Mouse (Mus musculus) midbrain, embryonic 14.5 days (tissue): ENCODE data around the gene Serpina3c. TPM values are rescaled to one million over a fixed set of nuclear protein-coding genes. Genes with fewer than 3 reads are reported as not detected.
A peak's percentile ranks its signal among the peaks of the same experiment; 100 is the strongest.
"Not testable (repeated sequence)": the region's sequence is repeated elsewhere in the genome, so short reads cannot be mapped to it uniquely, and the experiment has no call there.

Source experiments
- ATAC-seq: fragments of 200-750 bp; cut with Nextera tagmentation; 2 replicates; pipeline ENCODE4 v1.8.0; 2017; ENCODE audit warnings: moderate number of reproducible peaks, moderate library complexity; ENCODE audit not compliant: low FRiP score, low TSS enrichment
- DNase-seq: peaks from one replicate; pipeline ENCODE4 v3.0.0-alpha.2; 2015
- H3K27ac ChIP-seq: fragments of 300-500 bp; sonication (generic); replicated peaks from 2 replicates; pipeline ENCODE4 v1.5.1; 2014; ENCODE audit warnings: mild to moderate bottlenecking, low read depth, low read length, moderate library complexity
- H3K27me3 ChIP-seq: fragments of 300-500 bp; sonication (generic); 2 replicates; pipeline ENCODE4 v1.6.1; 2014; ENCODE audit warnings: low read length, control low read depth, mixed read lengths; ENCODE audit not compliant: control insufficient read depth, insufficient read depth
- H3K36me3 ChIP-seq: fragments of 300-500 bp; sonication (generic); 2 replicates; pipeline ENCODE4 v1.6.1; 2014; ENCODE audit warnings: low read length, control low read depth; ENCODE audit not compliant: control insufficient read depth, insufficient read depth
- H3K4me1 ChIP-seq: fragments of 300-500 bp; sonication (generic); 2 replicates; pipeline ENCODE4 v1.6.1; 2014; ENCODE audit warnings: mild to moderate bottlenecking, antibody characterized with exemption, low read length, control low read depth; ENCODE audit not compliant: control insufficient read depth, insufficient read depth
- H3K4me2 ChIP-seq: fragments of 300-500 bp; sonication (generic); 2 replicates; pipeline ENCODE4 v1.6.1; 2014; ENCODE audit warnings: mild to moderate bottlenecking, low read length, moderate library complexity
- H3K4me3 ChIP-seq: fragments of 300-500 bp; sonication (generic); replicated peaks from 2 replicates; pipeline ENCODE4 v1.5.1; 2014; ENCODE audit warnings: low read depth, low read length
- H3K9ac ChIP-seq: fragments of 300-500 bp; sonication (generic); replicated peaks from 2 replicates; pipeline ENCODE4 v1.6.1; 2014; ENCODE audit warnings: mild to moderate bottlenecking, low read length, moderate library complexity
- H3K9me3 ChIP-seq: fragments of 300-500 bp; sonication (generic); 2 replicates; pipeline ENCODE4 v1.6.1; 2016; ENCODE audit warnings: low read length, control low read depth, mixed read lengths; ENCODE audit not compliant: control insufficient read depth
- WGBS: fragments of 180-500 bp; shearing (Covaris S2); extraction: QIAGEN DNeasy Blood & Tissue Kit; methylation state at CpG from one replicate; pipeline ENCODE4 v1.1.7; 2014; 5-methylcytosine and 5-hydroxymethylcytosine counted together
- polyA plus RNA-seq: library from polyadenylated mRNA; unstranded; fragments of >200 nt; fragmentation: Nextera tagmentation; extraction: Ambion mirVana; gene quantifications from 2 replicates; pipeline ENCODE4 v1.2.1, GENCODE M21; 2014

Gene Serpina3c
- polyA plus RNA-seq, 1 experiment from 2014 or later: not detected

DNA sequence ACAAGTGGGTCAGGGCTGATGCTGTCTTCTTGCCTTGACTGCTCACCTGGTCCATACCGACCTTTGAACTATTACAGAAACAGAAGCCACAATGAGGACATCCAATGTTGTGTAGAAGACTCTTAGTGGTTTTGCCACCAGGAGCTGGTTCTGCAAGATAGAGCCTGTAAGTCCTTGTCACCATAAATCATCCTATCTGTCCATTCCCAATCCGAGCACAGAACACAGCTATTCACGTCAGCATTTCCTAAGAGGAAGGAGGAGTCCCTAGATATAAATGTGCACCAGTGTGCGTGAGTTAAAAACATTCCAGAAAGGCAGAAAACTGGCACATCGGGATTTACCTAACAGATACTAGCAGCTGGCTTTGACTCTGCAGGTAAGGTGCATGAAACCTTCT, 26.0 kb downstream of the Serpina3c start, which contains the start of gene Serpina3b:
Serpina3b (plus strand) TSS at position 301 of the 400 bp plus-strand sequence.
- Histone ChIP-seq H3K9ac (no peak within 1 kb of the TSS), H3K4me1 (no peaks in the 10 kb centered on the region), H3K4me2 (no peak within 1 kb of the TSS), H3K4me3 (no peak within 1 kb of the TSS), H3K27ac (no peak within 1 kb of the TSS), H3K36me3 (no peaks in the 10 kb centered on the region), H3K9me3 (no peaks in the 10 kb centered on the region), H3K27me3 (no peaks in the 10 kb centered on the region)
- 91% methylated on average over 5 of the region's 5 CpGs for WGBS
- DNase-seq (no peak), ATAC-seq (no peak)

DNA sequence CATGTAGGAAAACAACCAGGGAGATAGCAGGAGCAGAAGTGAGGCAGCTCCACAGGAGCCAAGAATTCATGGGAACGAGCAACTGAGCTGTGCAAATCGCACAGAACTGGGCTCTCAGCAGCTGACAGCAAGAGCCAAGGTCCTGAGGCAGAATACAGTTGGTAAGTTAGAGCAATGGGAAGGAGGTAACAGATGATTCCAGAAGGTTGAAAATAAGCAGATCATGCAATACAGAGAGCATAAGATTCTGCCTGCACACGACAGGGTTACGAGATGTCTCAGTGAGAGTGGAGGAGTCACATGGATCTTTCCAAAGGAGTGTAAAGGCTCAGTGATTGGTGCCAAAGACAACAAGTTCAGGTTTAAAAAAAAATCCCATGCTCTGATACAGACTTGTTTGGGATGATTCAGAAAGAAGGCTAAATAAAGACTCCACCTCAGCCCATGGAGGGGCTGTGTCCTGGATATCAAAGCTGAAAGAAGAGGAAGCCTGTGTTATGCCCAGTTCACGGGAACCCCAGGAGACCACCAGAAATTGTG, 28.6 kb downstream of the Serpina3c start:
- no peaks in the 10 kb centered on the region for H3K27me3 ChIP-seq
- H3K4me2 ChIP-seq: no peak overlapping the region
- no peaks in the 10 kb centered on the region for H3K36me3 ChIP-seq
- no peak overlapping the region for H3K27ac ChIP-seq
- no peak for ATAC-seq
- no peaks in the 10 kb centered on the region for H3K4me1 ChIP-seq
- H3K4me3 ChIP-seq: no peak overlapping the region
- no peak overlapping the region for H3K9ac ChIP-seq
- H3K9me3 ChIP-seq: no peaks in the 10 kb centered on the region
- no peak for DNase-seq
- 88% methylated on average over 5 of the region's 5 CpGs for WGBS

DNA sequence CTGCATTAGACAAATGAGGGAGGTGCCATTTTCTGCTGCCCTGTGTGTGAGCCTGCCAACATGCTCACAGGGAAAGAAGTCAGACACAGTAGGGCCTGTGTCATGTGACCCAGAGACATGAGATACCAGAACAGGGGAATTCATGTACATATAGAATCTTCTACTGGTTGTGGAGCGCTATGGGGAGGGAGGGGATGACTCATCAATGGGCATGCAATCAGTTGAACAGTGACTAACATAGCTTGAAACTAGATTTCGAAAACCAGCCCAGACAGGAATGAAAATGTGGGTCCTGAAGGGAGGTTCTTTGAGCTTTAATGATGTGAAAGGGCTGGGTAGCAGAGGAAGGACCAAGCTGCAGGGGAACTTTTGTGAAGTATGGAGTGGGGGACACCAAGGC, 29.7 kb downstream of the Serpina3c start:
- H3K9me3 ChIP-seq: no peaks in the 10 kb centered on the region
- no peak overlapping the region for H3K4me2 ChIP-seq
- ATAC-seq (no peak), DNase-seq (no peak)
- no peaks in the 10 kb centered on the region for H3K27me3 ChIP-seq
- H3K36me3 ChIP-seq: no peaks in the 10 kb centered on the region
- no peaks in the 10 kb centered on the region for H3K4me1 ChIP-seq
- H3K4me3 ChIP-seq: no peak overlapping the region
- no peak overlapping the region for H3K27ac ChIP-seq
- H3K9ac ChIP-seq: no peak overlapping the region
- 83% methylated on average over 2 of the region's 2 CpGs for WGBS

DNA sequence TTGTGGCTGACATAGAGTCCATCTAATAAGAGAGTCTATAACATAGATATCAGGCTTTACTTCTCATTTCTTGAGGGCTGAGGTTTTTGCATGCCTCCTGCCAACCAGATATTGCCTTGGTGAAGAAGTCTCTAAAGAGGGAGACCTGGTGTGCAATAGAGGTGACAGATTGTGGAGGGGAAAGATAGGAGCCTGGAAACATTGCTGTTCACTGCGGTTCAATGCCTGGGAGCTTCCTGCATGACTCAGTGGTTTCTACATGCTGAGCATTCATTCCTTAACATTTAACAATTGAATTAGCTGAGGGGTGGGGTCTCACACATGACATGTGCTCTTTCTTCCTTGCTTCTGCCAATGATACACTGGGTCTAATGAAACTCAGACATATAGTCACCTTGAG, 30.6 kb downstream of the Serpina3c start:
- H3K4me3 ChIP-seq: no peak overlapping the region
- 83% methylated on average over 1 of the region's 1 CpGs for WGBS
- no peaks in the 10 kb centered on the region for H3K27me3 ChIP-seq
- no peak for ATAC-seq
- no peak overlapping the region for H3K27ac ChIP-seq
- H3K9me3 ChIP-seq: no peaks in the 10 kb centered on the region
- no peak overlapping the region for H3K9ac ChIP-seq
- no peaks in the 10 kb centered on the region for H3K4me1 ChIP-seq
- no peaks in the 10 kb centered on the region for H3K36me3 ChIP-seq
- DNase-seq: no peak
- no peak overlapping the region for H3K4me2 ChIP-seq

- DNase-seq (peak; percentile 1), ATAC-seq (no peak)
Measured at GRCm38 (mm10) chr12:104114921-104115579, 38.6 kb downstream of the Serpina3c start.

DNA sequence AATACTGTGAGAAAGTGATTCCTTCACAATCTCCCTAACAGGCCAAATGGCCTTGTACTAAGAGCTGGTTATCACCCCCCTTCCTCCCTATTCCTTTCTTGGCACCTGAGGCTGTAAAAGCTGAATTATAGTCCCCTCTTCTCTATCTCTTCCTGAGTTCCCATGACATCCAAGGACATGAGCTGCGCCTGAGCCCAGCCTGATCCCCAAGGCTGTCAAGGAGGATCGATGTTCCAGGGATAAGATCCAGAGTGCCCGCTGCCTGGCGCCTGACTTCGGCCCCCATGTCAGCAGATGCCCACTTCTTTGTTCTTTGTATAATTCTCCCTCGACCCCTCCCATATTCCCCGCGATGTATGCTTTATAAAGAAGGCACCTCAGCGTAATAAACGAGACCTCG, 41.3 kb downstream of the Serpina3c start, which contains the start of gene Serpina3a:
Serpina3a (plus strand) TSS at position 392 of the 400 bp plus-strand sequence.
- 90% methylated on average over 11 of the region's 11 CpGs for WGBS
- H3K27ac ChIP-seq, ATAC-seq, H3K9ac ChIP-seq, H3K4me1 ChIP-seq, H3K4me2 ChIP-seq, DNase-seq, H3K27me3 ChIP-seq, H3K36me3 ChIP-seq, H3K4me3 ChIP-seq, H3K9me3 ChIP-seq: not testable (repeated sequence)

More at GRCm38 (mm10) chr12:104114921-104115579, 38.6 kb downstream of the Serpina3c start:
- no peak overlapping the region for H3K4me3 ChIP-seq
- no peaks in the 10 kb centered on the region for H3K36me3 ChIP-seq
- no peak overlapping the region for H3K9ac ChIP-seq
- no peaks in the 10 kb centered on the region for H3K27me3 ChIP-seq
- H3K27ac ChIP-seq: no peak overlapping the region
- WGBS: 65% methylated on average over 3 of the region's 3 CpGs
- H3K4me1 ChIP-seq: no peaks in the 10 kb centered on the region
- no peaks in the 10 kb centered on the region for H3K9me3 ChIP-seq
- H3K4me2 ChIP-seq: no peak overlapping the region

GRCm38 (mm10) chr12:104108507-104108906, 45.2 kb downstream of the Serpina3c start:
- H3K4me1 ChIP-seq: no peaks in the 10 kb centered on the region
- no peaks in the 10 kb centered on the region for H3K27me3 ChIP-seq
- H3K36me3 ChIP-seq: no peaks in the 10 kb centered on the region
- H3K4me2 ChIP-seq: no peak overlapping the region
- ATAC-seq (no peak), DNase-seq (no peak)
- no peak overlapping the region for H3K9ac ChIP-seq
- no peak overlapping the region for H3K27ac ChIP-seq
- 81% methylated on average over 2 of the region's 2 CpGs for WGBS
- H3K4me3 ChIP-seq: no peak overlapping the region
- H3K9me3 ChIP-seq: no peaks in the 10 kb centered on the region

DNA sequence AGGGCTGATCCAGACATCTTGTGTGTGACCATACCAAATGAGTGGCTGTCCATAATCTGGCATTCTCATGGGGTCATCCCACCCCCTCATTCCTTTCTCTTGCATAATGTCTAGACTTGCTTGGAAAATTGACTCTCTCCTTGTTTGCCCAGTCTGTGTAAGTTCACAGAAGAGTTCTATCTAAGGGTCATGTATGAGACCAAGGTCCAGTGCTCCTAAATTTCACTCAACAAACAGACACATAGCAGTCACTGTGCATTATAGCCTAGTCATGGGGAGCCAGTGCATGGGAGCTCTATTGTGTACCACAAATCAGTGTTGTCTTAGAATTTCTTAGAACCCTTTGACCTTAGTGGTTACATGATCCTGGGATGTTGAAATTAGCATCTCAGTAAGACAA, 46.8 kb downstream of the Serpina3c start:
- ATAC-seq (no peak), DNase-seq (no peak)
- H3K27me3 ChIP-seq: no peaks in the 10 kb centered on the region
- no peaks in the 10 kb centered on the region for H3K36me3 ChIP-seq
- no peaks in the 10 kb centered on the region for H3K4me1 ChIP-seq
- H3K4me3 ChIP-seq: no peak overlapping the region
- H3K9ac ChIP-seq: no peak overlapping the region
- H3K4me2 ChIP-seq: no peak overlapping the region
- no peak overlapping the region for H3K27ac ChIP-seq
- H3K9me3 ChIP-seq: no peaks in the 10 kb centered on the region

- Histone ChIP-seq H3K9ac (no peak overlapping the region), H3K27ac (no peak overlapping the region), H3K4me2 (no peak overlapping the region), H3K27me3 (no peaks in the 10 kb centered on the region), H3K36me3 (no peaks in the 10 kb centered on the region), H3K4me1 (no peaks in the 10 kb centered on the region), H3K9me3 (no peaks in the 10 kb centered on the region), H3K4me3 (no peak overlapping the region)
- no peak for ATAC-seq
- no peak for DNase-seq
Measured at GRCm38 (mm10) chr12:104105847-104106246, 47.8 kb downstream of the Serpina3c start.
